Mouse (Mus musculus) liver, adult 2 months (tissue): Measurements from ENCODE around the gene Grtp1. TPM values are rescaled to one million over a fixed set of nuclear protein-coding genes. Genes with fewer than 3 reads are reported as not detected.

Experiments
- DNase-seq: peaks from one replicate; pipeline ENCODE4 v3.0.0-alpha.2; 2011; ENCODE audit warnings: low read depth, low spot score; ENCODE audit errors: extremely low read depth
- H3K27ac ChIP-seq: fragments of 200-500 bp; replicated peaks from 2 replicates; pipeline ENCODE4 v1.5.1; 2012; ENCODE audit warnings: low read depth, mild to moderate bottlenecking, control low read depth, inconsistent platforms, low read length; ENCODE audit not compliant: insufficient read depth
- H3K27me3 ChIP-seq: fragments of 200-500 bp; 2 replicates; pipeline ENCODE4 v1.6.1; 2012; ENCODE audit warnings: mild to moderate bottlenecking, moderate library complexity, low read length, inconsistent platforms; ENCODE audit not compliant: control insufficient read depth, insufficient read depth
- H3K36me3 ChIP-seq: fragments of 200-500 bp; 2 replicates; pipeline ENCODE4 v1.6.1; 2012; ENCODE audit warnings: low read length, inconsistent platforms; ENCODE audit not compliant: control insufficient read depth, insufficient read depth
- H3K4me1 ChIP-seq: fragments of 200-500 bp; 2 replicates; pipeline ENCODE4 v1.6.1; 2011; ENCODE audit warnings: low read length; ENCODE audit not compliant: control insufficient read depth, insufficient read depth
- H3K4me3 ChIP-seq: fragments of 200-500 bp; 2 replicates; pipeline ENCODE4 v1.5.1; 2011; ENCODE audit warnings: low read depth, mild to moderate bottlenecking, control low read depth, low read length, moderate library complexity; ENCODE audit not compliant: insufficient read depth
- H3K79me2 ChIP-seq: fragments of 200-500 bp; 2 replicates; pipeline ENCODE4 v1.6.1; 2012; ENCODE audit warnings: inconsistent platforms, mild to moderate bottlenecking, low read length, moderate library complexity; ENCODE audit not compliant: control insufficient read depth, insufficient read depth
- H3K9ac ChIP-seq: fragments of 200-500 bp; 2 replicates; pipeline ENCODE4 v1.6.1; 2012; ENCODE audit warnings: low read depth, mild to moderate bottlenecking, control low read depth, inconsistent platforms, low read length
- CTCF ChIP-seq: fragments of 200-500 bp; IDR thresholded peaks from 2 replicates; pipeline ENCODE4 v1.5.1; 2011; ENCODE audit warnings: low read depth, low read length, control low read depth
- POLR2A ChIP-seq: fragments of 200-500 bp; IDR thresholded peaks from 2 replicates; pipeline ENCODE4 v1.6.1; 2011; ENCODE audit warnings: low read length, control low read depth; ENCODE audit not compliant: insufficient read depth; ENCODE audit errors: extremely low read depth
- WGBS: fragments of 180-500 bp; shearing (Covaris S2); methylation state at CpG from one replicate; pipeline ENCODE4 v1.1.7; 2018; 5-methylcytosine and 5-hydroxymethylcytosine counted together
- polyA plus RNA-seq: library from polyadenylated mRNA; depleted of rRNA; stranded (reverse); fragments of >200 nt; gene quantifications from 2 replicates; pipeline ENCODE4 v1.2.3, GENCODE M21; 2012
- total RNA-seq: library from RNA; depleted of rRNA; stranded (reverse); fragments of >200 nt; gene quantifications from 2 replicates; pipeline ENCODE4 v1.2.3, GENCODE M21; 2014

Grtp1 gene
- total and polyA plus RNA-seq, 2 experiments: 25.5 to 30.3 TPM

GRCm38 (mm10) chr8:13194818-13195217 lies 5.6 kb downstream of the Grtp1 start:
- 74% methylated on average over 10 of the region's 10 CpGs for WGBS
- peaks cover 7% of the 10 kb centered on the region; the same call in 1 of the 2 replicates for H3K4me1 ChIP-seq
- no peak for TF ChIP-seq POLR2A
- TF ChIP-seq CTCF: no peak
- no peaks in the 10 kb centered on the region for H3K27me3 ChIP-seq
- H3K79me2 ChIP-seq: peaks cover 4% of the 10 kb centered on the region; the same call in 1 of the 2 replicates
- no peak overlapping the region for H3K4me3 ChIP-seq
- H3K9ac ChIP-seq: no peak overlapping the region
- H3K27ac ChIP-seq: no peak overlapping the region
- DNase-seq: no peak
- no peaks in the 10 kb centered on the region; the same call in 1 of the 2 replicates for H3K36me3 ChIP-seq

- Histone ChIP-seq H3K27ac (no peak overlapping the region; the same call in 1 of the 2 replicates), H3K36me3 (peaks cover 4% of the 10 kb centered on the region; the same call in 1 of the 2 replicates), H3K4me3 (no peak overlapping the region), H3K79me2 (no peaks in the 10 kb centered on the region), H3K9ac (no peak overlapping the region), H3K4me1 (peaks cover 4% of the 10 kb centered on the region; the same call in 1 of the 2 replicates), H3K27me3 (no peaks in the 10 kb centered on the region)
- DNase-seq: peak; percentile 77
- TF ChIP-seq CTCF: no peak
- TF ChIP-seq POLR2A: no peak
- WGBS: 45% methylated on average over 8 of the region's 8 CpGs
These were observed 10.2 kb downstream of the Grtp1 start for GRCm38 (mm10) chr8:13190235-13190634.

- no peak for TF ChIP-seq POLR2A
- no peak for TF ChIP-seq CTCF
- Histone ChIP-seq H3K27me3 (no peaks in the 10 kb centered on the region), H3K9ac (no peak overlapping the region), H3K79me2 (no peaks in the 10 kb centered on the region), H3K27ac (no peak overlapping the region), H3K4me3 (no peak overlapping the region), H3K36me3 (peaks cover 4% of the 10 kb centered on the region; the same call in 1 of the 2 replicates), H3K4me1 (peaks cover 4% of the 10 kb centered on the region; the same call in 1 of the 2 replicates)
- DNase-seq: no peak
- 89% methylated on average over 1 of the region's 1 CpGs for WGBS
These were observed 11.6 kb downstream of the Grtp1 start for GRCm38 (mm10) chr8:13188857-13189256.

- Histone ChIP-seq H3K27me3 (no peaks in the 10 kb centered on the region), H3K4me1 (peaks cover 4% of the 10 kb centered on the region; the same call in 1 of the 2 replicates), H3K4me3 (no peak overlapping the region), H3K79me2 (no peaks in the 10 kb centered on the region), H3K36me3 (peaks cover 4% of the 10 kb centered on the region; the same call in 1 of the 2 replicates), H3K27ac (no peak overlapping the region), H3K9ac (no peak overlapping the region)
- 93% methylated on average over 13 of the region's 13 CpGs for WGBS
- DNase-seq: no peak
- TF ChIP-seq CTCF (no peak), POLR2A (no peak)
These were observed 12.3 kb downstream of the Grtp1 start for GRCm38 (mm10) chr8:13188052-13188555.

GRCm38 (mm10) chr8:13187638-13188037 lies 12.8 kb downstream of the Grtp1 start:
- Histone ChIP-seq H3K27me3 (no peaks in the 10 kb centered on the region), H3K79me2 (no peaks in the 10 kb centered on the region), H3K36me3 (peaks cover 4% of the 10 kb centered on the region; the same call in 1 of the 2 replicates), H3K4me3 (no peak overlapping the region), H3K27ac (no peak overlapping the region), H3K4me1 (peaks cover 4% of the 10 kb centered on the region; the same call in 1 of the 2 replicates), H3K9ac (no peak overlapping the region)
- TF ChIP-seq POLR2A (no peak), CTCF (no peak)
- 68% methylated on average over 7 of the region's 7 CpGs for WGBS
- DNase-seq: no peak

GRCm38 (mm10) chr8:13187229-13187628 lies 13.2 kb downstream of the Grtp1 start:
- DNase-seq: no peak
- Histone ChIP-seq H3K27ac (no peak overlapping the region), H3K79me2 (no peaks in the 10 kb centered on the region), H3K4me1 (peaks cover 4% of the 10 kb centered on the region; the same call in 1 of the 2 replicates), H3K27me3 (no peaks in the 10 kb centered on the region), H3K4me3 (no peak overlapping the region), H3K36me3 (peaks cover 4% of the 10 kb centered on the region; the same call in 1 of the 2 replicates), H3K9ac (no peak overlapping the region)
- WGBS: 87% methylated on average over 9 of the region's 9 CpGs
- TF ChIP-seq POLR2A (no peak), CTCF (no peak)
